Mouse (Mus musculus) liver, embryonic 16.5 days (tissue): Measurements from ENCODE around the gene Tgoln1. TPM values are rescaled to one million over a fixed set of nuclear protein-coding genes. Genes with fewer than 3 reads are reported as not detected.

ENCODE experiments used
- ATAC-seq: fragments of 200-750 bp; cut with Nextera tagmentation; 2 replicates; pipeline ENCODE4 v1.8.0; 2017; ENCODE audit warnings: low read depth, mild to moderate bottlenecking, moderate number of reproducible peaks, moderate library complexity
- H3K27ac ChIP-seq: fragments of 300-500 bp; sonication (generic); 2 replicates; pipeline ENCODE4 v1.5.1; 2014; ENCODE audit warnings: mild to moderate bottlenecking, low read length
- H3K27me3 ChIP-seq: fragments of 300-500 bp; sonication (generic); 2 replicates; pipeline ENCODE4 v1.6.1; 2014; ENCODE audit warnings: low read depth, low read length, mixed read lengths; ENCODE audit not compliant: control insufficient read depth, insufficient read depth
- H3K36me3 ChIP-seq: fragments of 300-500 bp; sonication (generic); 2 replicates; pipeline ENCODE4 v1.6.1; 2014; ENCODE audit warnings: mild to moderate bottlenecking; ENCODE audit not compliant: control insufficient read depth, insufficient read depth
- H3K4me1 ChIP-seq: fragments of 300-500 bp; sonication (generic); 2 replicates; pipeline ENCODE4 v1.6.1; 2014; ENCODE audit warnings: low read depth, low read length, mixed read lengths; ENCODE audit not compliant: control insufficient read depth
- H3K4me2 ChIP-seq: fragments of 300-500 bp; sonication (generic); 2 replicates; pipeline ENCODE4 v1.6.1; 2014; ENCODE audit warnings: low read depth, low read length, mixed read lengths
- H3K4me3 ChIP-seq: fragments of 300-500 bp; sonication (generic); 2 replicates; pipeline ENCODE4 v1.5.1; 2014; ENCODE audit warnings: low read depth, mild to moderate bottlenecking, low read length
- H3K9ac ChIP-seq: fragments of 300-500 bp; sonication (generic); 2 replicates; pipeline ENCODE4 v1.6.1; 2014; ENCODE audit warnings: low read depth, low read length
- H3K9me3 ChIP-seq: fragments of 300-500 bp; sonication (generic); replicated peaks from 2 replicates; pipeline ENCODE4 v1.6.1; 2016; ENCODE audit warnings: low read length; ENCODE audit not compliant: control insufficient read depth
- WGBS: fragments of 180-500 bp; shearing (Covaris S2); extraction: QIAGEN DNeasy Blood & Tissue Kit; methylation state at CpG from one replicate; pipeline ENCODE4 v1.1.7; 2014; ENCODE audit not compliant: insufficient replicate concordance; 5-methylcytosine and 5-hydroxymethylcytosine counted together
- polyA plus RNA-seq: library from polyadenylated mRNA; unstranded; fragments of >200 nt; fragmentation: Nextera tagmentation; extraction: Ambion mirVana; gene quantifications from 2 replicates; pipeline ENCODE4 v1.2.1, GENCODE M21; 2015

Tgoln1 gene
- polyA plus RNA-seq, 1 experiment from 2014 or later = 16.8 TPM

- H3K9me3 ChIP-seq = no peaks in the 10 kb centered on the region
- ATAC-seq = no peak
- H3K4me2 ChIP-seq = no peak overlapping the region
- no peak overlapping the region for H3K4me3 ChIP-seq
- H3K4me1 ChIP-seq = peaks cover 4% of the 10 kb centered on the region
- H3K36me3 ChIP-seq = peaks cover 5% of the 10 kb centered on the region; the same call in 1 of the 2 replicates
- H3K9ac ChIP-seq = no peak overlapping the region
- H3K27ac ChIP-seq = no peak overlapping the region
- H3K27me3 ChIP-seq = no peaks in the 10 kb centered on the region
- WGBS = 75% methylated on average over 2 of the region's 2 CpGs
Measured at GRCm38 (mm10) chr6:72604066-72604465, 12.7 kb downstream of the Tgoln1 start.

DNA sequence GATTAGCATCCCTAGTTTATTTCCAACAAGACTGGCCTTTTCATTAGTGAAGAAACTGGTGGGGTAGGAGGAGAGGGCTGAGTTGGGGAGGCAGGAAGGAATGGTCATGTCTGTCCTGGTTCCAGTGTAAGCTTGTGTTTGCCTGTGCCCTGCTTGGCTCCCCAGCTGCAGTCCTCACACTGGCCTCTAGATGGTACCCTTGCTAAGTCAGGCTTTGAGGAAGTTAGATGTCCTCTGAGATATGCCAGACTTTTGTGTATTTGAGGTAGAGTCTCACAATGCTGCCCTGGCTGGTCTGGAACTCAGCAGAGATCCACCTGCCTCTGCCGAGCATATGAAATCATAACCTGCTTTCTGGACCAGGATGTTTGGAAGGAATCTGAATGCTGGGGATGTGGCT, 15.1 kb downstream of the Tgoln1 start:
- Histone ChIP-seq H3K4me3 (no peak overlapping the region), H3K4me2 (no peak overlapping the region), H3K36me3 (no peaks in the 10 kb centered on the region; the same call in 1 of the 2 replicates), H3K27me3 (no peaks in the 10 kb centered on the region), H3K9me3 (no peaks in the 10 kb centered on the region), H3K27ac (no peak overlapping the region), H3K9ac (no peak overlapping the region), H3K4me1 (peaks cover 18% of the 10 kb centered on the region)
- 7% methylated on average over 1 of the region's 1 CpGs for WGBS
- ATAC-seq = no peak

GRCm38 (mm10) chr6:72600771-72601170, 16.0 kb downstream of the Tgoln1 start:
- Histone ChIP-seq H3K27me3 (no peaks in the 10 kb centered on the region), H3K4me1 (peaks cover 18% of the 10 kb centered on the region), H3K9me3 (no peaks in the 10 kb centered on the region), H3K36me3 (no peaks in the 10 kb centered on the region), H3K4me2 (no peak overlapping the region), H3K27ac (no peak overlapping the region), H3K4me3 (no peak overlapping the region), H3K9ac (no peak overlapping the region)
- 82% methylated on average over 12 of the region's 12 CpGs for WGBS
- ATAC-seq = no peak

- Histone ChIP-seq H3K9ac (no peak overlapping the region), H3K4me2 (no peak overlapping the region), H3K4me3 (no peak overlapping the region), H3K9me3 (no peaks in the 10 kb centered on the region), H3K27me3 (no peaks in the 10 kb centered on the region), H3K4me1 (peaks cover 18% of the 10 kb centered on the region), H3K27ac (no peak overlapping the region), H3K36me3 (no peaks in the 10 kb centered on the region)
- WGBS = 72% methylated on average over 6 of the region's 6 CpGs
- no peak for ATAC-seq
Measured at GRCm38 (mm10) chr6:72600216-72600615, 16.6 kb downstream of the Tgoln1 start.

DNA sequence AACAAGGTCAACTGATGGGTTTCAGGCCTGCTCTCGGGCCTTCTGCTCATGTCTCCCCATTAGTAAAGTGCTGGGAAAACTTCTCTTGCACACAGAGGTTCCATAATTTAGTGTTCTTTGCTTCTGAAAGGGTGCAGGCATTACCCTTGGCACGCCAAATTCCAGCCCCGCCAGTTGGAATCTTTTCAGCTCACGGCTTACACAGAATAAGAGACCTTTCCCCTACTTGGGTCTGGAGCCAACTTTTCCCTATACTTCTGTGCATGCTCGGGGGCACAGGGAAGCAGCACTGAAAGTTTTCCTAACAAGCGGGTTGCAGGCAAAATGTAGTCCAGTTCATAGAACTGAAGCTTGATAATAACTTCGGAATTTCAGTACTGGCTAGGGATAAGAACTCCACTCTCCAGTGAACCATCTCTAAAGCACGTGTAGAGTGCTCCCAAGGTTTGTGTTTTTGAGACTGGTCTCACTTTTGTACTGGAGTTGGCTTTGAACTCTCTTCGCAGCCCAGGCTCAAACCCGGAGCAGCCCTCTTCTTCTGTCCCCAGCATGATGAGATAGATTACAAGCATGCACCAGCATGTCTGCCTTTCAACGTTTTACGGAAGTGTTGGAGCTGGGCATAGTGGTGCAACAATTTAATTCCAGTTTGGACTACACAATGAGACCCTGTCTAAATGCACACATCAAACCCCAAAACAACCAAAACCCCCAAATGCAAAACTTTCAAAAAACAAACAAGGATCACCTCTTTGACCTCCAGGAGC, 17.8 kb downstream of the Tgoln1 start:
- Histone ChIP-seq H3K4me2 (peak overlapping the region; percentile 83), H3K27ac (peak overlapping the region; percentile 66), H3K4me1 (peaks cover 18% of the 10 kb centered on the region), H3K4me3 (peak overlapping the region; percentile 70), H3K27me3 (no peaks in the 10 kb centered on the region), H3K9ac (peak overlapping the region; percentile 73), H3K36me3 (no peaks in the 10 kb centered on the region), H3K9me3 (no peaks in the 10 kb centered on the region)
- ATAC-seq = peak; percentile 52
- WGBS = 30% methylated on average over 12 of the region's 12 CpGs

DNA sequence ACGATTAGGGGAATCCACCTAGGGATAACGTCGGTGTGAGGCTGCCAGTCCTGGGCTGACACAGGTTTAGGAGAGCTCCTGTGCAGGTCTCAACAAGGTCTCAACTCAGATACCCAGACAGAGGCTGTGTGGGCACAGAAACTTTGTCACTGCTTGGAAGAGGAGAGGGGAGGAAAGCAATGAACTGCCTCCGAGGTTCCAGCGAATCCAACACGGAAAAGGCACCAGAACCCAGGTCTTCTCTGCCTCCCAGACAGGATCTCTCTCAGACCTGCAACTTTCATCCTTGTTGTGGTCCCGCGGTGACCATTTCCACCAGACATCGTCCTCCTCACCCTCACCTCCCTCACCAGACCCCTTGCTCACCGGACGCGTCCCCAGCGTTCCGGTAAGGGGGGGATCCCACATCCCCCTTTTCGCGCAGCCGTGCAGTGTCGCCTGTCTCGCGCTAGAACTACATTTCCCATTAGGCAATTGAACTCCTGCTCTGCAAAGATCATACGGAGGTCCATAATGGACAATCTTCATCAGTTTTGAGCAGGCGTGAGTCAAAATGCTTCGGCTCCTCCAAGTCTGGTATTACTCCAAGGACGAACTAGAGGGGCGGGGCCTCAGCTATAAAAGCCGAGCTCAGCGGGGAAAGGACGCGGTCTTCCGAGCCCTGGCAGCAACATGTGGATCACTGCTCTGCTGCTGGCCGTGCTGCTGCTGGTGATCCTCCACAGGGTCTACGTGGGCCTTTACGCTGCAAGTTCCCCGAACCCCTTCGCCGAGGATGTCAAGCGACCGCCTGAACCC, 18.6 kb downstream of the Tgoln1 start, which contains the start of the genes Elmod3 and Retsat:
TSS of gene Elmod3 (minus strand) at position 458 of the 798 bp plus-strand sequence.
TSS of gene Retsat (plus strand) at position 520 of the 798 bp plus-strand sequence.
- under 1% methylated on average over 38 of the region's 38 CpGs for WGBS
- ATAC-seq = peak; percentile 86
- Histone ChIP-seq H3K4me2 (peak within 1 kb of the TSS; percentile 83), H3K36me3 (no peaks in the 10 kb centered on the region), H3K27me3 (no peaks in the 10 kb centered on the region), H3K27ac (peak within 1 kb of the TSS; percentile 66), H3K4me3 (peak within 1 kb of the TSS; percentile 70), H3K4me1 (peaks cover 18% of the 10 kb centered on the region), H3K9me3 (no peaks in the 10 kb centered on the region), H3K9ac (peak within 1 kb of the TSS; percentile 73)

GRCm38 (mm10) chr6:72597083-72597874, 19.5 kb downstream of the Tgoln1 start:
- Histone ChIP-seq H3K4me2 (peak overlapping the region; percentile 83), H3K36me3 (no peaks in the 10 kb centered on the region), H3K4me1 (peaks cover 18% of the 10 kb centered on the region), H3K4me3 (peak overlapping the region; percentile 70), H3K9me3 (no peaks in the 10 kb centered on the region), H3K27ac (no peak overlapping the region), H3K9ac (peak overlapping the region; percentile 73), H3K27me3 (no peaks in the 10 kb centered on the region)
- 48% methylated on average over 13 of the region's 13 CpGs for whole genome bisulfite sequencing
- ATAC-seq = no peak

- Histone ChIP-seq H3K4me3 (no peak overlapping the region), H3K27ac (no peak overlapping the region), H3K27me3 (no peaks in the 10 kb centered on the region), H3K36me3 (no peaks in the 10 kb centered on the region), H3K9ac (no peak overlapping the region), H3K4me1 (peaks cover 13% of the 10 kb centered on the region), H3K4me2 (no peak overlapping the region), H3K9me3 (no peaks in the 10 kb centered on the region)
- WGBS = 49% methylated on average over 5 of the region's 5 CpGs
- no peak for ATAC-seq
Measured at GRCm38 (mm10) chr6:72593914-72594313, 22.9 kb downstream of the Tgoln1 start.
